Mouse (Mus musculus) heart, embryonic 14.5 days (tissue): ENCODE data around the gene Cep295nl. TPM values are rescaled to one million over a fixed set of nuclear protein-coding genes. Genes with fewer than 3 reads are reported as not detected.

Experiments
- ATAC-seq: fragments of 200-750 bp; cut with Nextera tagmentation; 2 replicates; pipeline ENCODE4 v1.8.0; 2017; ENCODE audit warnings: low read depth, moderate TSS enrichment; ENCODE audit not compliant: insufficient number of reproducible peaks, insufficient read depth, low FRiP score
- H3K27ac ChIP-seq, 2 experiments: fragments of 200-500 bp in 1 of 2; fragments of 300-500 bp in 1 of 2; sonication (generic) in 1 of 2; replicated peaks in 1 of 2; 2 replicates each; pipeline ENCODE4 v1.5.1; 2012 to 2014; ENCODE audit warnings: low read depth in 2 of 2, low read length in 2 of 2, control low read depth in 1 of 2, mild to moderate bottlenecking in 1 of 2, mixed read lengths in 1 of 2; ENCODE audit not compliant: control insufficient read depth in 1 of 2, insufficient read depth in 1 of 2
- H3K27me3 ChIP-seq: fragments of 300-500 bp; sonication (generic); 2 replicates; pipeline ENCODE4 v1.6.1; 2014; ENCODE audit warnings: mild to moderate bottlenecking, low read length, control low read depth; ENCODE audit not compliant: control insufficient read depth, insufficient read depth
- H3K36me3 ChIP-seq: fragments of 300-500 bp; sonication (generic); 2 replicates; pipeline ENCODE4 v1.6.1; 2014; ENCODE audit warnings: mild to moderate bottlenecking, control low read depth, low read length, mixed read lengths; ENCODE audit not compliant: control insufficient read depth, insufficient read depth
- H3K4me1 ChIP-seq, 2 experiments: fragments of 200-500 bp in 1 of 2; fragments of 300-500 bp in 1 of 2; sonication (generic) in 1 of 2; 2 replicates each; pipeline ENCODE4 v1.6.1; 2012 to 2014; ENCODE audit warnings: low read length in 2 of 2, control low read depth in 1 of 2, mixed read lengths in 1 of 2; ENCODE audit not compliant: control insufficient read depth in 2 of 2, insufficient read depth in 2 of 2
- H3K4me2 ChIP-seq: fragments of 300-500 bp; sonication (generic); 2 replicates; pipeline ENCODE4 v1.6.1; 2014; ENCODE audit warnings: mild to moderate bottlenecking, low read length
- H3K4me3 ChIP-seq, 2 experiments: fragments of 200-500 bp in 1 of 2; fragments of 300-500 bp in 1 of 2; sonication (generic) in 1 of 2; 2 replicates each; pipeline ENCODE4 v1.5.1; 2012 to 2014; ENCODE audit warnings: low read length in 2 of 2, mild to moderate bottlenecking in 2 of 2, control low read depth in 1 of 2, low read depth in 1 of 2, moderate library complexity in 1 of 2; ENCODE audit not compliant: control insufficient read depth in 1 of 2, insufficient read depth in 1 of 2
- H3K9ac ChIP-seq: fragments of 300-500 bp; sonication (generic); 2 replicates; pipeline ENCODE4 v1.6.1; 2014; ENCODE audit warnings: mild to moderate bottlenecking, low read length
- H3K9me3 ChIP-seq: fragments of 300-500 bp; sonication (generic); 2 replicates; pipeline ENCODE4 v1.6.1; 2016; ENCODE audit warnings: low read length, control low read depth; ENCODE audit not compliant: control insufficient read depth
- WGBS: fragments of 180-500 bp; shearing (Covaris S2); extraction: QIAGEN DNeasy Blood & Tissue Kit; methylation state at CpG from one replicate; pipeline ENCODE4 v1.1.7; 2014; 5-methylcytosine and 5-hydroxymethylcytosine counted together
- polyA plus RNA-seq: library from polyadenylated mRNA; unstranded; fragments of >200 nt; fragmentation: Nextera tagmentation; extraction: Ambion mirVana; gene quantifications from 2 replicates; pipeline ENCODE4 v1.2.1, GENCODE M21; 2014

Gene Cep295nl
- polyA plus RNA-seq, 1 experiment from 2014 or later: 0.45 TPM

GRCm38 (mm10) chr11:118330777-118331176 lies 11.5 kb downstream of the Cep295nl start:
- no peak overlapping the region for H3K9ac ChIP-seq
- no peaks in the 10 kb centered on the region for H3K9me3 ChIP-seq
- H3K36me3 ChIP-seq: peaks cover 21% of the 10 kb centered on the region
- ATAC-seq: no peak
- peaks cover 13 to 19% of the 10 kb centered on the region in 2 experiments for H3K4me1 ChIP-seq
- no peaks in the 10 kb centered on the region for H3K27me3 ChIP-seq
- no peak overlapping the region for H3K4me2 ChIP-seq
- H3K4me3 ChIP-seq: no peak overlapping the region
- H3K27ac ChIP-seq: no peak overlapping the region
- WGBS: 93% methylated on average over 16 of the region's 16 CpGs

GRCm38 (mm10) chr11:118330361-118330760 lies 11.9 kb downstream of the Cep295nl start:
- WGBS: 94% methylated on average over 14 of the region's 14 CpGs
- ATAC-seq: no peak
- no peaks in the 10 kb centered on the region for H3K9me3 ChIP-seq

GRCm38 (mm10) chr11:118328947-118329346 lies 13.4 kb downstream of the Cep295nl start:
- no peak overlapping the region for H3K9ac ChIP-seq
- H3K9me3 ChIP-seq: no peaks in the 10 kb centered on the region
- ATAC-seq: no peak
- no peaks in the 10 kb centered on the region for H3K27me3 ChIP-seq
- H3K4me3 ChIP-seq: no peak overlapping the region
- no peak overlapping the region for H3K4me2 ChIP-seq
- peaks cover 23 to 28% of the 10 kb centered on the region in 2 experiments for H3K4me1 ChIP-seq
- no peak overlapping the region for H3K27ac ChIP-seq
- H3K36me3 ChIP-seq: peaks cover 21% of the 10 kb centered on the region
- WGBS: 90% methylated on average over 5 of the region's 5 CpGs

More at GRCm38 (mm10) chr11:118330361-118330760, 11.9 kb downstream of the Cep295nl start:
- no peak overlapping the region for H3K4me3 ChIP-seq
- H3K4me2 ChIP-seq: no peak overlapping the region
- no peak overlapping the region for H3K27ac ChIP-seq
- no peak overlapping the region for H3K9ac ChIP-seq
- peaks cover 13 to 19% of the 10 kb centered on the region in 2 experiments for H3K4me1 ChIP-seq
- peaks cover 21% of the 10 kb centered on the region for H3K36me3 ChIP-seq
- H3K27me3 ChIP-seq: no peaks in the 10 kb centered on the region

- no peak for ATAC-seq
- Histone ChIP-seq H3K27me3 (no peaks in the 10 kb centered on the region), H3K4me1 (peaks cover 24 to 30% of the 10 kb centered on the region in 2 experiments), H3K9me3 (no peaks in the 10 kb centered on the region), H3K27ac (peak overlapping the region in 1 of 2 experiments; percentile 75; a peak in 2 of 4 replicates), H3K4me3 (no peak overlapping the region), H3K9ac (no peak overlapping the region), H3K36me3 (peaks cover 17% of the 10 kb centered on the region), H3K4me2 (no peak overlapping the region)
- 92% methylated on average over 6 of the region's 6 CpGs for WGBS
Observed at GRCm38 (mm10) chr11:118328511-118328910, 13.8 kb downstream of the Cep295nl start.

- 73% methylated on average over 24 of the region's 24 CpGs for WGBS
- H3K9me3 ChIP-seq: no peaks in the 10 kb centered on the region
- peak overlapping the region; percentile 36; the same call in 1 of the 2 replicates for H3K9ac ChIP-seq
- no peak overlapping the region for H3K4me2 ChIP-seq
- H3K27me3 ChIP-seq: no peaks in the 10 kb centered on the region
- peaks cover 7% of the 10 kb centered on the region; the same call in 1 of the 2 replicates for H3K36me3 ChIP-seq
- H3K27ac ChIP-seq: peak overlapping the region; percentile 75 to 83
- H3K4me3 ChIP-seq: no peak overlapping the region
- ATAC-seq: peak; percentile 52
- H3K4me1 ChIP-seq: peaks cover 24 to 30% of the 10 kb centered on the region in 2 experiments
Observed at GRCm38 (mm10) chr11:118326991-118327971, 15.0 kb downstream of the Cep295nl start.

GRCm38 (mm10) chr11:118326491-118326890 lies 15.8 kb downstream of the Cep295nl start:
- H3K4me2 ChIP-seq: no peak overlapping the region
- no peaks in the 10 kb centered on the region for H3K27me3 ChIP-seq
- no peaks in the 10 kb centered on the region for H3K9me3 ChIP-seq
- no peak for ATAC-seq
- no peak overlapping the region for H3K9ac ChIP-seq
- 81% methylated on average over 4 of the region's 4 CpGs for WGBS
- H3K4me1 ChIP-seq: peaks cover 24 to 30% of the 10 kb centered on the region in 2 experiments
- no peak overlapping the region for H3K4me3 ChIP-seq
- H3K36me3 ChIP-seq: peaks cover 7% of the 10 kb centered on the region; the same call in 1 of the 2 replicates
- H3K27ac ChIP-seq: peak overlapping the region; percentile 5 to 75; a peak in 2 of 4 replicates

- H3K9me3 ChIP-seq: no peaks in the 10 kb centered on the region
- H3K27ac ChIP-seq: peak overlapping the region; percentile 44 to 65; a peak in 3 of 4 replicates
- peaks cover 9% of the 10 kb centered on the region for H3K36me3 ChIP-seq
- H3K4me1 ChIP-seq: peaks cover 24 to 30% of the 10 kb centered on the region in 2 experiments
- ATAC-seq: peak; percentile 50; the same call in 1 of the 2 replicates
- no peak overlapping the region for H3K9ac ChIP-seq
- WGBS: 50% methylated on average over 5 of the region's 5 CpGs
- H3K27me3 ChIP-seq: no peaks in the 10 kb centered on the region
- no peak overlapping the region for H3K4me3 ChIP-seq
- no peak overlapping the region for H3K4me2 ChIP-seq
Observed at GRCm38 (mm10) chr11:118324541-118324940, 17.8 kb downstream of the Cep295nl start.
